Mouse (Mus musculus) liver, embryonic 11.5 days (tissue): ENCODE results near the gene Mdga1. TPM values are rescaled to one million over a fixed set of nuclear protein-coding genes. Genes with fewer than 3 reads are reported as not detected.

ENCODE experiments used
- ATAC-seq: fragments of 200-750 bp; cut with Nextera tagmentation; replicated peaks from 2 replicates; pipeline ENCODE4 v1.8.0; 2017; ENCODE audit warnings: moderate number of reproducible peaks, mild to moderate bottlenecking, moderate TSS enrichment, moderate library complexity; ENCODE audit not compliant: low FRiP score
- DNase-seq: peaks from one replicate; pipeline ENCODE4 v3.0.0-alpha.2; 2017; ENCODE audit warnings: low spot score
- H3K27ac ChIP-seq: fragments of 300-500 bp; sonication (generic); 2 replicates; pipeline ENCODE4 v1.5.1; 2014; ENCODE audit warnings: mild to moderate bottlenecking, low read depth, low read length, control low read depth
- H3K27me3 ChIP-seq: fragments of 300-500 bp; sonication (generic); replicated peaks from 2 replicates; pipeline ENCODE4 v1.6.1; 2014; ENCODE audit warnings: low read length, mixed read lengths; ENCODE audit not compliant: control insufficient read depth, insufficient read depth
- H3K36me3 ChIP-seq: fragments of 300-500 bp; sonication (generic); 2 replicates; pipeline ENCODE4 v1.6.1; 2014; ENCODE audit warnings: mild to moderate bottlenecking, low read length, moderate library complexity, mixed read lengths; ENCODE audit not compliant: control insufficient read depth, insufficient read depth
- H3K4me1 ChIP-seq: fragments of 300-500 bp; sonication (generic); replicated peaks from 2 replicates; pipeline ENCODE4 v1.6.1; 2014; ENCODE audit warnings: low read length, mixed read lengths; ENCODE audit not compliant: control insufficient read depth, insufficient read depth
- H3K4me2 ChIP-seq: fragments of 300-500 bp; sonication (generic); 2 replicates; pipeline ENCODE4 v1.6.1; 2014; ENCODE audit warnings: mild to moderate bottlenecking, control low read depth, moderate library complexity
- H3K4me3 ChIP-seq: fragments of 300-500 bp; sonication (generic); 2 replicates; pipeline ENCODE4 v1.5.1; 2014; ENCODE audit warnings: low read depth, low read length, control low read depth
- H3K9ac ChIP-seq: fragments of 300-500 bp; sonication (generic); 2 replicates; pipeline ENCODE4 v1.6.1; 2014; ENCODE audit warnings: low read depth, low read length, control low read depth
- H3K9me3 ChIP-seq: fragments of 300-500 bp; sonication (generic); 2 replicates; pipeline ENCODE4 v1.6.1; 2016; ENCODE audit warnings: low read length, inconsistent platforms, mixed read lengths; ENCODE audit not compliant: control insufficient read depth
- WGBS: fragments of 180-500 bp; shearing (Covaris S2); extraction: QIAGEN DNeasy Blood & Tissue Kit; methylation state at CpG from one replicate; pipeline ENCODE4 v1.1.7; 2014; 5-methylcytosine and 5-hydroxymethylcytosine counted together
- polyA plus RNA-seq: library from polyadenylated mRNA; unstranded; fragments of >200 nt; fragmentation: Nextera tagmentation; extraction: Ambion mirVana; gene quantifications from 2 replicates; pipeline ENCODE4 v1.2.1, GENCODE M21; 2014

Mdga1 gene
- polyA plus RNA-seq, 1 experiment from 2014 or later: 1.7 TPM

DNA sequence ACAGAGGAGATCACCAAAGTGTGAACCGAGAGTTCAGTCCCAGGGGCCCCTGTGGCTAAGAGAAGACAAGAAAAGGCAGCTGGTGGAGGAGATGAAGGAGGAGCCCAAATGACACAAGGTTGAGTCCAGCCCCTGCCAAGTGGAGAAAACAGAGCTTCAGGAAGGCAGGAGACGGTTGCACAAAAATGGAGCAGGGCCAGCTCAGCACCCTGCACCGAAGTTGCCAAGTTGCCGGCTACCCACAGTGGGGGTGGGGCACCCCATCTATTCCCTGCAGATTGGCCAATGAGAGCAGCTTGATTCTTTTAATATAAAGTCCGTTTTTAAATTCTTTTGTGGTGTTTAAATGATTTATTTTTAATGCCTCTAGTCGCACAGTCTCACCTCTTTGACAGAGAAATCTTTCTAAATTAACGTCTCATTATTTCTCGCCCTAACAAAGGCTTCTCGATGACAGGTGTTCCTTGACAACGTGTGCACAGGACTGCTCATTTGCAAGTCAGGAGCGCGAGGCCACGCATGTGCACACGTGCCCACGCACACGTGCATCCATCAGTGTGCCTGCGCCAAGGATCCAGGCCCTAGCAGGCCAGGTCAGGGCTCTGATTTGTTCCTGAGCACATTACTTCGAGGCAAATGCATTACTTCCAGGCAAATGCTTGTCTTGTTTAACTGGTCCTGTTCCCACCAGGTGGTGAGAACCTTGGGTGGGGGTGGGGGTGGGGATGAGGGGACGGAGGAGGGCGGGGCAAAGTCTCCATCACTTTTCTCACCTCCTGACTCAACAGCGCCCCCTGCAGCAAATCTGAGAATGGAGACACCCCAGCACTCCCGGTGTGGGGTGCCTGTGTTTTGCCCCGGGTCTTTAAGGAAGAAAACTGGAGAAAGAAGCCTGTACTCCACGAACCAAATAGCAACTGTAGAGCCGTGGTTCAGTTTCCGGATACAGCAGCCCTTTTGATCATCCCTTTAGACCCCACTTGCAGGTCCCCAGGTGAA, 44.0 kb downstream of the Mdga1 start:
- H3K4me1 ChIP-seq: 0 out of 2 replicates have a peak, but pooled peaks cover 3% of the 10 kb centered on the region
- H3K4me3 ChIP-seq: no peak overlapping the region
- H3K9me3 ChIP-seq: no peaks in the 10 kb centered on the region
- H3K4me2 ChIP-seq: no peak overlapping the region
- DNase-seq: no peak
- WGBS: 59% methylated on average over 26 of the region's 26 CpGs
- no peaks in the 10 kb centered on the region for H3K36me3 ChIP-seq
- H3K27ac ChIP-seq: no peak overlapping the region
- H3K27me3 ChIP-seq: peaks cover 14% of the 10 kb centered on the region
- no peak overlapping the region for H3K9ac ChIP-seq
- no peak for ATAC-seq

DNA sequence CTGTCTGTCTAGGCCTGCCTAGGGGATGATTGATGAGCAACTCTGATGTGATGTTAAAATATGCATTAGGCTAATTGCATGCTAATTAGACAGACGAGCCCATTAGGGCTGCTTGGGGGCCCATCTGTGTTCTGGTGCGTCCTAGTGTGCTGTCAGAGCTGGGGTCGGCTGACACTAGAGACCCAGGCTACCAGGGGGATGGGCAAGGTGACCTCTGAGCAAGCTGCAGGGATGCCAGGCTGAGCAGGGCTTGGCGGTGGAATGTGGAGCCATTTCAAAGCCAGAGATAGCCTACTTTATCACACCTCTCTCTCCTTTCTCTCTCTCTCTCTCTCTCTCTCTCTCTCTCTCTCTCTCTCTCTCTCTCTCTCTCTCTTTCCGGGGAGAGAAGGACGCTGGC, 49.8 kb downstream of the Mdga1 start:
- no peaks in the 10 kb centered on the region for H3K9me3 ChIP-seq
- H3K36me3 ChIP-seq: no peaks in the 10 kb centered on the region
- DNase-seq: no peak
- ATAC-seq: no peak
- 53% methylated on average over 6 of the region's 6 CpGs for WGBS
- no peaks in the 10 kb centered on the region; the same call in 1 of the 2 replicates for H3K4me1 ChIP-seq
- no peak overlapping the region for H3K4me2 ChIP-seq
- no peak overlapping the region for H3K27ac ChIP-seq
- no peak overlapping the region for H3K4me3 ChIP-seq
- no peak overlapping the region for H3K9ac ChIP-seq
- H3K27me3 ChIP-seq: peaks cover 8% of the 10 kb centered on the region; the same call in 1 of the 2 replicates

- no peaks in the 10 kb centered on the region for H3K36me3 ChIP-seq
- no peak overlapping the region for H3K9ac ChIP-seq
- H3K27ac ChIP-seq: no peak overlapping the region
- no peak overlapping the region for H3K4me3 ChIP-seq
- H3K4me2 ChIP-seq: no peak overlapping the region
- no peaks in the 10 kb centered on the region for H3K9me3 ChIP-seq
- ATAC-seq (no peak), DNase-seq (no peak)
- 73% methylated on average over 3 of the region's 3 CpGs for WGBS
- H3K27me3 ChIP-seq: peaks cover 8% of the 10 kb centered on the region; the same call in 1 of the 2 replicates
- no peaks in the 10 kb centered on the region; the same call in 1 of the 2 replicates for H3K4me1 ChIP-seq
Measured at GRCm38 (mm10) chr17:29919552-29919920, 50.4 kb downstream of the Mdga1 start.

GRCm38 (mm10) chr17:29918791-29919551, 50.9 kb downstream of the Mdga1 start:
- Histone ChIP-seq H3K27me3 (peaks cover 8% of the 10 kb centered on the region; the same call in 1 of the 2 replicates), H3K4me2 (no peak overlapping the region), H3K36me3 (no peaks in the 10 kb centered on the region), H3K9ac (no peak overlapping the region), H3K27ac (no peak overlapping the region), H3K9me3 (no peaks in the 10 kb centered on the region), H3K4me3 (no peak overlapping the region), H3K4me1 (no peaks in the 10 kb centered on the region; the same call in 1 of the 2 replicates)
- WGBS: 77% methylated on average over 13 of the region's 13 CpGs
- ATAC-seq (no peak), DNase-seq (no peak)

DNA sequence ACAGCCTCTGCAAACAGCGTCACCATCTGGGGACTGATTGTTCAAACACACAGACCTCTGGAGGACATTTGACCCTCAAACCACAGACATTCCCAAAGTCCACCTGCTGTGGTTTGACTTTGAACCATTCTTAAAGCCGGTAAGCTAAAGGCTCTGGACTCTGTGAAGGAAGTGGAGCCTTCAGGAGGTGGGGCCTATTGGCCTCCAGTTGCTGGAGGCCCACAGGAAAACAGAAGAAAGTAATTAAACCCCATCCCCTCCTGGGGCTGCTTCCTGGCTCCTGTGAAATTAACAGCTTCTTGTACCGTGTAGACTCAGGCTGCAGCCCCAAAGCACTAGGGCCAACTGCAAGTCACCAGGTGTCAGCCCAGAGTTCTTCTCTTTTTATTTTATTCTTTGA, 52.9 kb downstream of the Mdga1 start:
- Histone ChIP-seq H3K4me1 (no peaks in the 10 kb centered on the region; the same call in 1 of the 2 replicates), H3K9ac (no peak overlapping the region), H3K36me3 (no peaks in the 10 kb centered on the region), H3K27ac (no peak overlapping the region), H3K9me3 (no peaks in the 10 kb centered on the region), H3K4me3 (no peak overlapping the region), H3K4me2 (no peak overlapping the region), H3K27me3 (peaks cover 6% of the 10 kb centered on the region; the same call in 1 of the 2 replicates)
- ATAC-seq: no peak
- no peak for DNase-seq
- WGBS: 14% methylated on average over 3 of the region's 3 CpGs

GRCm38 (mm10) chr17:29915820-29916219, 54.1 kb downstream of the Mdga1 start:
- WGBS: 72% methylated on average over 10 of the region's 10 CpGs
- Histone ChIP-seq H3K36me3 (no peaks in the 10 kb centered on the region), H3K4me1 (no peaks in the 10 kb centered on the region; the same call in 1 of the 2 replicates), H3K4me3 (no peak overlapping the region), H3K27ac (no peak overlapping the region), H3K4me2 (no peak overlapping the region), H3K9me3 (no peaks in the 10 kb centered on the region), H3K27me3 (peaks cover under 1% of the 10 kb centered on the region; the same call in 1 of the 2 replicates), H3K9ac (no peak overlapping the region)
- ATAC-seq: no peak
- no peak for DNase-seq

DNA sequence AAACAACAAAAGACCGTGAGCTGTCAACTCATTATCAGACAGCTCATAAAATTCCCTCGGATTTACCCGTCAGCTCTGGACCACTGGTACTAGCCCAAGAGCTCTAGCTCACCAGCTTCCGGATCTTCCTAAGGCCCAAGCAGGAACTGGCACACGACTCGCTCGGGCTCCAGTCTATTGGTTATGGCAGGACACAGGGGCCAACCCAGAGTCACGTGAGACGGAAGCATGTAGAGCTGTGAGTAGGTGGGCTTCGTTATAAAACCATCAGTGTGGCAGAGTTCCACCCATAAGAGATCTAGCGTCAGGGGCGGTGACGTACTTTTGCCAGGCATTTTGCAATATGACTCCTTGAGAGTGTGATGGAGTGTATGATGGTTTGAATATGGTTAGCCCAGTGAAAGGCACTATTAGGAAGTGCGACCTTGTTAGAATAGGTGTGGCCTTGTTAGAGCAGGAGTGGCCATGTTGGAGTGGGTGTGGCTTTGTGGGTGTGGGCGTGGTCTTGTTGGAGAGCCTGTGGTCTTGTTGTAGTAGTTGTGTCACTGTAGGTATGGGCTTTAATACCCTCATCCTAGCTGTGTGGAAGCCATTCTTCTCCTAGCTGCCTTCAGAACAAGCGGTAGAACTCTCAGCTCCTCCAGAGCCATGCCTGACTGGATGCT, 56.5 kb downstream of the Mdga1 start:
- WGBS: 84% methylated on average over 16 of the region's 16 CpGs
- H3K9ac ChIP-seq: no peak overlapping the region
- H3K4me3 ChIP-seq: no peak overlapping the region
- ATAC-seq: no peak
- no peak overlapping the region for H3K4me2 ChIP-seq
- H3K27me3 ChIP-seq: no peaks in the 10 kb centered on the region
- no peak for DNase-seq
- H3K36me3 ChIP-seq: no peaks in the 10 kb centered on the region
- H3K9me3 ChIP-seq: no peaks in the 10 kb centered on the region
- no peak overlapping the region for H3K27ac ChIP-seq
- H3K4me1 ChIP-seq: no peaks in the 10 kb centered on the region; the same call in 1 of the 2 replicates

GRCm38 (mm10) chr17:29912733-29913132, 57.2 kb downstream of the Mdga1 start:
- no peak for DNase-seq
- Histone ChIP-seq H3K27ac (no peak overlapping the region), H3K27me3 (no peaks in the 10 kb centered on the region), H3K4me1 (no peaks in the 10 kb centered on the region; the same call in 1 of the 2 replicates), H3K36me3 (no peaks in the 10 kb centered on the region), H3K4me3 (no peak overlapping the region), H3K4me2 (no peak overlapping the region), H3K9ac (no peak overlapping the region), H3K9me3 (no peaks in the 10 kb centered on the region)
- WGBS: 41% methylated on average over 5 of the region's 5 CpGs
- no peak for ATAC-seq
